Mouse (Mus musculus): ENCODE data around the gene Gm14419. TPM values are rescaled to one million over a fixed set of nuclear protein-coding genes. Genes with fewer than 3 reads are reported as not detected.
"Not testable (repeated sequence)": the region's sequence is repeated elsewhere in the genome, so short reads cannot be mapped to it uniquely, and the experiment has no call there.

The Gm14419 gene
- 2.0 and 3.9 TPM in 2 replicates for polyA plus RNA-seq (2012; ENCODE audit: insufficient read depth, insufficient read length, missing spikeins)

DNA sequence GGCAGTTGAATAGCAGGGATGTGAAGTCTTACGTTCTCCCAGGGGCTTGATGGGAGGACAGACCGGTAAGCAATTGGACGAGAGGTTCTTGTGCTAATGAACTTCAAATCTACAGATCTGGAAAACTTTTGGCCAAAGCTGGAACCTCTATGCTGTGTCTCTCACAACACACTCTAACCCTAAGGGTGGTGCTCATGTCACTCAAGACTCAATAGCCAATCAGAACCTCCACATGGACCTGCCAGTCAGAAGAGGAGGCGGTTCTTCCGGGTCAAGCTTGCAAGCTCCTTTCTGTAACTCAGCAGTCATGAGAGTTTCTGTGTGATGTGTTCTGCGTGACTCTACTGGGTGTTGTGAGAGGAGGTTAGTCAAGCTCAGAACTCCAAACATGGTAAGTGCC, at the start of gene Gm14419:
Gm14419 (plus strand) TSS at position 301 of the 400 bp plus-strand sequence.
- H3K4me1 ChIP-seq (ENCODE audit: control insufficient read depth, insufficient read depth, low read length); H3K27ac ChIP-seq (ENCODE audit: insufficient read depth, low read depth, low read length); H3K4me3 ChIP-seq (ENCODE audit: insufficient read depth, low read length): not testable (repeated sequence)

Other genes starting within 250 kb of the Gm14419 start
- gene Gm14295, start 202.3 kb upstream of the Gm14419 start, polyA plus RNA-seq (2012; ENCODE audit: insufficient read depth, insufficient read length, missing spikeins): 2.7 and 11.1 TPM in 2 replicates
- gene Gm14408, start 169.8 kb upstream of the Gm14419 start, polyA plus RNA-seq (2012; ENCODE audit: insufficient read depth, insufficient read length, missing spikeins): not detected in 2 replicates
- 6.6 and 8.6 TPM in 2 replicates for gene Gm14296, start 73.1 kb upstream of the Gm14419 start, polyA plus RNA-seq (2012; ENCODE audit: insufficient read depth, insufficient read length, missing spikeins)
- gene Gm14401, start 73.4 kb downstream of the Gm14419 start, polyA plus RNA-seq (2012; ENCODE audit: insufficient read depth, insufficient read length, missing spikeins): 1.5 and 2.3 TPM in 2 replicates
- gene Gm14410, start 205.5 kb downstream of the Gm14419 start, polyA plus RNA-seq (2012; ENCODE audit: insufficient read depth, insufficient read length, missing spikeins): 7.4 and 9.8 TPM in 2 replicates